Mouse (Mus musculus) erythroblast, embryonic 14.5 days (primary cell): ENCODE data around the gene Prr15l. TPM values are rescaled to one million over a fixed set of nuclear protein-coding genes. Genes with fewer than 3 reads are reported as not detected.

Source experiments
- H3K27me3 ChIP-seq: 2 replicates; pipeline ENCODE4 v1.6.1; 2012; ENCODE audit warnings: inconsistent platforms; ENCODE audit not compliant: control insufficient read depth
- H3K36me3 ChIP-seq: 2 replicates; pipeline ENCODE4 v1.6.1; 2012; ENCODE audit warnings: mild to moderate bottlenecking, inconsistent platforms; ENCODE audit not compliant: control insufficient read depth
- H3K4me1 ChIP-seq: 2 replicates; pipeline ENCODE4 v1.6.1; 2012; ENCODE audit warnings: inconsistent platforms; ENCODE audit not compliant: control insufficient read depth
- H3K4me3 ChIP-seq: replicated peaks from 2 replicates; pipeline ENCODE3; 2012; ENCODE audit warnings: moderate library complexity, mild to moderate bottlenecking, inconsistent platforms
- H3K9me3 ChIP-seq: 2 replicates; pipeline ENCODE4 v1.6.1; 2012; ENCODE audit warnings: low read length, inconsistent platforms, mixed read lengths; ENCODE audit not compliant: control insufficient read depth
- GATA1 ChIP-seq: IDR thresholded peaks from 2 replicates; pipeline ENCODE4 v1.6.1; 2012; ENCODE audit warnings: low read length, inconsistent platforms, mixed read lengths
- TAL1 ChIP-seq: IDR thresholded peaks from 3 replicates; pipeline ENCODE4 v1.6.1; 2012; ENCODE audit warnings: low read length, inconsistent platforms, mixed read lengths
- polyA plus RNA-seq: library from polyadenylated mRNA; stranded (reverse); fragments of >175 nt; gene quantifications from 2 replicates; pipeline ENCODE4 v1.2.3, GENCODE M21; 2012

The Prr15l gene
- polyA plus RNA-seq, 1 experiment: 3.0 TPM

GRCm38 (mm10) chr11:96899449-96900306 lies 28.2 kb upstream of the Prr15l start:
- TF ChIP-seq GATA1 (no peak), TAL1 (no peak)
- no peak overlapping the region for H3K4me3 ChIP-seq
- H3K4me1 ChIP-seq: peaks cover 13% of the 10 kb centered on the region
- H3K9me3 ChIP-seq: no peaks in the 10 kb centered on the region
- H3K36me3 ChIP-seq: no peaks in the 10 kb centered on the region
- H3K27me3 ChIP-seq: peaks cover 10% of the 10 kb centered on the region

DNA sequence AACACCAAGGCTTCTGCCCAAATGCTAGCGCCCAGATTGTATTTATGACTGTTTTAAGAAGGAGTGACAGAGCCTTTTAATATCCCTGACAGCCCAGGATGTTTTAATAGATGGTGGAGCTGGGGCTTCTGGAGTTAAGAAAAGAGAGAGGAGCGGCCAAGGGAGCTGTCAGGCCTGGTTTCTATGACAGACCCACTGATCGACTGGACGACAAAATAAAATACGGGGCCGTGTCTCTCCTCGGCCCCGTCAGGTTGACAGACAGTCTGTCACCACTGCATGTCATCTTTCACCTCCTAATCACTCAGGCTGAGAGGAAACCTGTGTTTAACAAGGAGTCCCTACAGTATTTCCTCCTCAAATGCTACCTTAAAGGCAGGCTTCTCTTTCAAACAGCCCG lies 26.6 kb upstream of the Prr15l start:
- peaks cover 13% of the 10 kb centered on the region for H3K4me1 ChIP-seq
- H3K27me3 ChIP-seq: peaks cover 10% of the 10 kb centered on the region
- no peak overlapping the region for H3K4me3 ChIP-seq
- no peaks in the 10 kb centered on the region for H3K9me3 ChIP-seq
- TF ChIP-seq GATA1 (no peak), TAL1 (no peak)
- no peaks in the 10 kb centered on the region for H3K36me3 ChIP-seq

DNA sequence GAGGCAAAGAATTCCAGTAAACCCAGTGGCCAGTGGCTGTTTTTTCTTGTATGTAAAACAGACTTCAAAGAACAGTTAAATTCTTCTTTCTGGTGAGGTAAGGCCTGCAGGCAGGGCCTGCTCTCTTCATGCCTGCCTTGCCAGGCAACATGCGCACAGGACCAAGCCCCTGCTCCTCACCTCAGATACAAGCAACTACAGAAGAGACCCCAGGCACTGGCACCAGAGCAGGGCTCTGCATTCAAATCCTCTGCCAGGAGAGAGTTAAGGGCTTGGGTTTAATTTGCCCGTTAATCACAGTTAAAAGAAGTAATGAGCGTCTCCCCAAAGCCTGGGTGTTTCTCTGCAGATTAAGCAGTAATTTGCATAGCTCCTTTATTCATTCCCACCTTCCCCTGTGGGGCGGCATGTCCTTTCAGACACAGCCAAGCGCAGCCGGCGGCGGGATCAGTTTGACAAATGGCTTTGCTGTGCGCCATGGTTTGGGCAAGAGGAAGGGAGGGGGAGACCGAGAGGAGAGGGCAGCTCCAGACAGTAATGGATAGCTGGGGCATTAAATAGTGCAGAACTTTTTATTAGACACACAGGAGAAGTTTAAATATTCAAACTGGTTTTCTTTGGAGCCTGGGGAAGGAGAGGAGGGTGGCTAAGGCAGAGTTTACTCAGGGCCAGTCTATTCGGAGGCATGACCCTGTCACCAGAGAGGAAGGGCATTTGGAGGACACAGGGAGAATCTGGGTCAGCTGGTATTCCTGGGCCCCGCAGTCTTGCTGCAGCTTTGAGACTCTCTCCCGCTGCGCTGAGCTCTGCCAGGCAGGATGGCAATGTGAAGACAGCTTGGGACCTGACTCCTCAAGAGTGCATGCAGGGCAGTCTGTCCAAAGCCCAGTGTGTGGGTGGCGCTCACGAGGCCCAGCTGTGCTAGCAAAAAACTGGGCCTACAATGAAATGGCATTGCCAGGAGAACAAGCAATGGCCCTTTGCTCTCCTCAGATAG lies 25.0 kb upstream of the Prr15l start:
- Histone ChIP-seq H3K4me3 (no peak overlapping the region), H3K36me3 (peaks cover 15% of the 10 kb centered on the region), H3K27me3 (peaks cover 10% of the 10 kb centered on the region), H3K9me3 (no peaks in the 10 kb centered on the region), H3K4me1 (peaks cover 25% of the 10 kb centered on the region)
- no peak for TF ChIP-seq GATA1
- no peak for TF ChIP-seq TAL1

GRCm38 (mm10) chr11:96906431-96907161 lies 21.3 kb upstream of the Prr15l start:
- Histone ChIP-seq H3K4me1 (peaks cover 15% of the 10 kb centered on the region), H3K27me3 (peaks cover 10% of the 10 kb centered on the region), H3K4me3 (no peak overlapping the region), H3K9me3 (no peaks in the 10 kb centered on the region), H3K36me3 (peaks cover 48% of the 10 kb centered on the region)
- TF ChIP-seq GATA1: no peak
- TF ChIP-seq TAL1: no peak

- no peaks in the 10 kb centered on the region for H3K27me3 ChIP-seq
- TF ChIP-seq GATA1 (no peak), TAL1 (no peak)
- H3K9me3 ChIP-seq: no peaks in the 10 kb centered on the region
These were observed 19.3 kb upstream of the Prr15l start for GRCm38 (mm10) chr11:96908594-96908993.

GRCm38 (mm10) chr11:96910003-96910402 lies 17.9 kb upstream of the Prr15l start:
- Histone ChIP-seq H3K9me3 (no peaks in the 10 kb centered on the region), H3K4me3 (no peak overlapping the region), H3K4me1 (peaks cover 25% of the 10 kb centered on the region), H3K36me3 (peaks cover 66% of the 10 kb centered on the region), H3K27me3 (no peaks in the 10 kb centered on the region)
- TF ChIP-seq TAL1: no peak

More at GRCm38 (mm10) chr11:96908594-96908993, 19.3 kb upstream of the Prr15l start:
- H3K4me1 ChIP-seq: peaks cover 20% of the 10 kb centered on the region
- peaks cover 63% of the 10 kb centered on the region for H3K36me3 ChIP-seq
- H3K4me3 ChIP-seq: no peak overlapping the region

GRCm38 (mm10) chr11:96912682-96913081 lies 15.2 kb upstream of the Prr15l start:
- no peaks in the 10 kb centered on the region for H3K27me3 ChIP-seq
- H3K36me3 ChIP-seq: peaks cover 54% of the 10 kb centered on the region
- peaks cover 38% of the 10 kb centered on the region for H3K4me1 ChIP-seq
- H3K4me3 ChIP-seq: no peak overlapping the region
- H3K9me3 ChIP-seq: no peaks in the 10 kb centered on the region
- no peak for TF ChIP-seq TAL1
- TF ChIP-seq GATA1: no peak

- peaks cover 25% of the 10 kb centered on the region for H3K36me3 ChIP-seq
- TF ChIP-seq TAL1: no peak
- H3K4me3 ChIP-seq: peak within 1 kb of the TSS; percentile 72
- peaks cover 68% of the 10 kb centered on the region for H3K4me1 ChIP-seq
- H3K9me3 ChIP-seq: no peaks in the 10 kb centered on the region
- H3K27me3 ChIP-seq: no peaks in the 10 kb centered on the region
These were observed 11.6 kb upstream of the Prr15l start, which contains the start of gene Cdk5rap3 for GRCm38 (mm10) chr11:96916044-96916884. Cdk5rap3 (minus strand) TSS chr11:96916496.
